Mouse (Mus musculus) gastrocnemius, adult 2 months (tissue): ENCODE results near the gene Pcdh19. TPM values are rescaled to one million over a fixed set of nuclear protein-coding genes. Genes with fewer than 3 reads are reported as not detected.

Source experiments
- DNase-seq: peaks from one replicate; pipeline ENCODE4 v3.0.0; 2022
- H3K27ac ChIP-seq: fragments of 200-600 bp; 2 replicates; pipeline ENCODE4 v1.8.1; 2022; ENCODE audit warnings: mild to moderate bottlenecking
- H3K4me3 ChIP-seq: fragments of 200-600 bp; 2 replicates; pipeline ENCODE4 v1.8.1; 2022; ENCODE audit warnings: mild to moderate bottlenecking, moderate library complexity
- CTCF ChIP-seq: fragments of 200-600 bp; IDR thresholded peaks from 2 replicates; pipeline ENCODE4 v1.8.1; 2022; ENCODE audit warnings: antibody characterized with exemption, mild to moderate bottlenecking, moderate library complexity
- intact Hi-C: fragments of 180-260 bp; cut with DNase I; formaldehyde crosslinking; loops from one replicate; pipeline ENCODE4 v1.15.1; 2025
- total RNA-seq, 2 experiments: library from RNA; stranded (reverse); gene quantifications; 2 replicates each; pipeline ENCODE4 v1.2.3; 2021

The Pcdh19 gene
- total RNA-seq, 2 experiments from 2014 or later: 3.1 to 4.4 TPM

- TF ChIP-seq CTCF: no peak
- no peak overlapping the region for H3K27ac ChIP-seq
- intact Hi-C loops: no loop called here
- no peak for DNase-seq
- H3K4me3 ChIP-seq: no peak overlapping the region
These were observed 35.7 kb downstream of the Pcdh19 start for GRCm38 (mm10) chrX:133653071-133653470.

DNA sequence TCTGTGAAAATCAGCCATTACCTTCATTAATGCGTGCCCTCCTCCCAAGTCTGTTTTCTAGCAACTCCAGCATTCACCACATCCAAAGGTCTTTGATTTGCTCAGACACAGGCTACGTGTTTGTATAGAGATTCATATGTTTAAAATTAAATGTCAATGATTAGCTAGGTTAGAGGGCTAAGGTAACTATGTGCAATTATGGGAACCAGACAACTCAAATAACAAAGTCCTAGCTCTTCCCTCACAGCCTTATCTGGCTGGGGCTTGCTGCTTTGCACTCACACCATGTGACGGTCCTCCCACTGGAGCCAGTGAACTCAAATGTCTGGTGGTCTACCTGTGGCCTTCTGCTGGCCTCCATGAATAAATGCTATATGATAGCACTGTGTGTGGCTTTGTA lies 38.4 kb downstream of the Pcdh19 start:
- H3K4me3 ChIP-seq: no peak overlapping the region
- H3K27ac ChIP-seq: no peak overlapping the region
- no peak for TF ChIP-seq CTCF
- intact Hi-C loops: no loop called here
- no peak for DNase-seq

- H3K27ac ChIP-seq: no peak overlapping the region
- TF ChIP-seq CTCF: no peak
- intact Hi-C loops: no loop called here
- no peak for DNase-seq
- H3K4me3 ChIP-seq: no peak overlapping the region
These were observed 41.0 kb downstream of the Pcdh19 start for GRCm38 (mm10) chrX:133647809-133648208.

- intact Hi-C loops: no loop called here
- Histone ChIP-seq H3K27ac (no peak overlapping the region), H3K4me3 (no peak overlapping the region)
- DNase-seq: no peak
- no peak for TF ChIP-seq CTCF
These were observed 49.3 kb downstream of the Pcdh19 start for GRCm38 (mm10) chrX:133639445-133639844.

- no peak for TF ChIP-seq CTCF
- H3K4me3 ChIP-seq: no peak overlapping the region
- intact Hi-C loops: no loop called here
- peak; percentile 28 for DNase-seq
- H3K27ac ChIP-seq: peak overlapping the region; percentile 28; the same call in 1 of the 2 replicates
These were observed 59.2 kb downstream of the Pcdh19 start for GRCm38 (mm10) chrX:133629538-133629937.

GRCm38 (mm10) chrX:133618222-133618621 lies 70.6 kb downstream of the Pcdh19 start:
- intact Hi-C loops: no loop called here
- Histone ChIP-seq H3K27ac (no peak overlapping the region), H3K4me3 (no peak overlapping the region)
- no peak for TF ChIP-seq CTCF
- DNase-seq: no peak

DNA sequence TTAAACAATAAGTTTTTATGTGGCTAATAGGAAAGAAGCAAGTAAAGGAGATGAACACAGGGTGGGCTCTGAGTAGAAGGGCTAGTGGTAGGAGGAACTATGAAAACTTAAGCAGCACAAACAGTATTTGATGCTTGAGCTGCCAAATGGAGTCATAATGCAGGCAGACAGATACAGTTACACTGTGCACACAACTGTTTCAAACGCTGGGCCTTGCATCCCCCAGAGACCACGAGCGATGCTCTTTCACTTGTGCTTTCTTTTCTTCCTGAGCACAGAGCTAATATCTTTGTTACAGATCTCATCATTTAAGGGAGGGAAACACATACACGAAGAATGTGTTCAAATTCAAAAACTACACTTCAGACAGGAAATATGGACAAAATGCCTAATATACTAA lies 83.0 kb downstream of the Pcdh19 start:
- peak overlapping the region; percentile 26; the same call in 1 of the 2 replicates for H3K4me3 ChIP-seq
- intact Hi-C loops: no loop called here
- no peak for TF ChIP-seq CTCF
- peak; percentile 13 for DNase-seq
- peak overlapping the region; percentile 70 for H3K27ac ChIP-seq

DNA sequence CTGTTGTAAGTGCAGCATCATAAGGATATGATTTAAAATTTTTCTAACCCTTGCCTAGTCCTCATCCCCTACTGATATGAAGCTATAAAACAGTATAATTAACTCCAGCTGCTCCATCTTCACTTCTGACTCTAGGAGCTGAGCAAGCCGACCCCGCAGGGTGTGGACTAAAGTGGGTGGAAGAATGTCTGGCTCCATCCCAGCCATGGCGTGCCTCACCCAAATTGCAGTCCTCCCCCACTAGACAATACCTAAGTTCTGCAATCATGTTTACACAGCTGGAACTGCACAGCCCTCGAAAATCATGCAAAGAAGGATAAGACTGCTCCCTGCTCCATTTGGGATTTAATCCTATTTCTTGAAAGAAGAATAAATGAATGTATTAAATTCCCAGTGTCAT lies 84.5 kb downstream of the Pcdh19 start:
- peak overlapping the region; percentile 43; the same call in 1 of the 2 replicates for H3K27ac ChIP-seq
- TF ChIP-seq CTCF: no peak

GRCm38 (mm10) chrX:133602068-133602467 lies 86.7 kb downstream of the Pcdh19 start:
- Histone ChIP-seq H3K27ac (no peak overlapping the region), H3K4me3 (no peak overlapping the region)
- intact Hi-C loops: no loop called here
- no peak for DNase-seq
- no peak for TF ChIP-seq CTCF

More for the DNA sequence above, 84.5 kb downstream of the Pcdh19 start:
- H3K4me3 ChIP-seq: no peak overlapping the region
- intact Hi-C loops: no loop called here
- DNase-seq: peak; percentile 50

DNA sequence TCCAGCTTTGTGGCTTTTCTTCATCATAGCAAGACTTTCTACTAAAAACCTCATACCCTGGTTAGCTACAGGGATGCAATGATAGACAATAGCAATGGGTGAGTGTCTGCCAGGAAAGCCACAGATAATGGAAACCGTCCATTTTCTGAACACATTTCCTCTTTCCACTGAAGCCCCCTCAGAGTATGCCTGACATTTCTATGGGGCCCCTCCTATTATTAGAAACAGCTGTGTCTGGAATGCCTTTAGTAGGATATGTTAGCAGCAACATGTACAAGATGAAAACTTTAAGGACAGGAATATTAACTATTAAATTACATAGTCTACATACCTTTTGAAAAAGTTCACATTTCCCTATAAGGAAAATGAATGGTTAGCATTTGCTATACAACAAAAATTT lies 87.1 kb downstream of the Pcdh19 start:
- TF ChIP-seq CTCF: no peak
- H3K4me3 ChIP-seq: no peak overlapping the region
- no peak for DNase-seq
- intact Hi-C loops: no loop called here
- H3K27ac ChIP-seq: no peak overlapping the region

- no peak for DNase-seq
- no peak for TF ChIP-seq CTCF
- intact Hi-C loops: no loop called here
- Histone ChIP-seq H3K4me3 (no peak overlapping the region), H3K27ac (no peak overlapping the region)
These were observed 87.6 kb downstream of the Pcdh19 start for GRCm38 (mm10) chrX:133601195-133601594.

- H3K27ac ChIP-seq: no peak overlapping the region
- no peak for DNase-seq
- no peak overlapping the region for H3K4me3 ChIP-seq
- no peak for TF ChIP-seq CTCF
- intact Hi-C loops: no loop called here
These were observed 113.0 kb downstream of the Pcdh19 start for GRCm38 (mm10) chrX:133575601-133576382.

DNA sequence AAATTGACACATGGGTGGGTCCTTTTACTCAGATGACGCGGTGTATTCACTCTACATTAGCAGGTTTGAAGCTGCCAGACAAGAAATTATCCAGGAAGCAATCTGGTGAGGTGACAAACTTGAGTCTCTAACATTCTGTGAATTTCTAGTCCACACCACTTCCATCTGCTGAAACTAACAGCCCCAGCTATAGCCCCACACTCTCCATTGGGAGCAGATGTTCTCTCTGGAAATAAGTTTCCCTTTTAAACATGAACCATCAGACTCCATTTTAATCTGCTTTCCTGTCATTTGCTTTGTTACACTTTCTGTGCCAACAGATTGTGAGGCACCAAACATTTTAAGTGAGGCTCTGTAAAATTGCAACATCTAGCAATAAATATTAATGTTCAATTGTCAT lies 123.4 kb downstream of the Pcdh19 start:
- H3K4me3 ChIP-seq: no peak overlapping the region
- H3K27ac ChIP-seq: no peak overlapping the region
- intact Hi-C loops: no loop called here
- TF ChIP-seq CTCF: no peak
- no peak for DNase-seq

Other genes starting within 250 kb of the Pcdh19 start
- gene Tnmd, start 162.0 kb upstream of the Pcdh19 start, total RNA-seq: 10 to 100 TPM in 1 of 2 experiments, 1 to 10 TPM in 1; 6.6 to 27.6 TPM
- 1 to 10 TPM; 1.9 to 5.0 TPM for gene Tspan6, start 209.4 kb upstream of the Pcdh19 start, total RNA-seq
- gene Srpx2, start 219.4 kb upstream of the Pcdh19 start, total RNA-seq: 1 to 10 TPM; 2.3 to 3.3 TPM